Mouse (Mus musculus) embryonic facial prominence, embryonic 13.5 days (tissue): ENCODE measurements around the gene Ndrg3. TPM values are rescaled to one million over a fixed set of nuclear protein-coding genes. Genes with fewer than 3 reads are reported as not detected.

Experiments
- ATAC-seq: fragments of 200-750 bp; cut with Nextera tagmentation; 2 replicates; pipeline ENCODE4 v1.8.0; 2017; ENCODE audit warnings: low read depth; ENCODE audit not compliant: insufficient number of reproducible peaks, insufficient read depth, low FRiP score, low TSS enrichment
- H3K27ac ChIP-seq: fragments of 300-500 bp; sonication (generic); 2 replicates; pipeline ENCODE4 v1.5.1; 2015; ENCODE audit warnings: moderate library complexity, mild to moderate bottlenecking, inconsistent platforms
- H3K27me3 ChIP-seq: fragments of 300-500 bp; sonication (generic); 2 replicates; pipeline ENCODE4 v1.6.1; 2015; ENCODE audit warnings: mild to moderate bottlenecking, inconsistent platforms
- H3K36me3 ChIP-seq: fragments of 300-500 bp; sonication (generic); 2 replicates; pipeline ENCODE4 v1.6.1; 2015; ENCODE audit warnings: mild to moderate bottlenecking, inconsistent platforms
- H3K4me1 ChIP-seq: fragments of 300-500 bp; sonication (generic); 2 replicates; pipeline ENCODE4 v1.6.1; 2015; ENCODE audit warnings: inconsistent platforms
- H3K4me2 ChIP-seq: fragments of 300-500 bp; sonication (generic); 2 replicates; pipeline ENCODE4 v1.6.1; 2015; ENCODE audit warnings: moderate library complexity, mild to moderate bottlenecking, inconsistent platforms
- H3K4me3 ChIP-seq: fragments of 300-500 bp; sonication (generic); 2 replicates; pipeline ENCODE4 v1.5.1; 2015; ENCODE audit warnings: mild to moderate bottlenecking, inconsistent platforms
- H3K9ac ChIP-seq: fragments of 300-500 bp; sonication (generic); 2 replicates; pipeline ENCODE4 v1.6.1; 2015; ENCODE audit warnings: mild to moderate bottlenecking, inconsistent platforms
- H3K9me3 ChIP-seq: fragments of 300-500 bp; sonication (generic); 2 replicates; pipeline ENCODE4 v1.6.1; 2016; ENCODE audit warnings: inconsistent platforms
- WGBS: fragments of 180-500 bp; shearing (Covaris S2); methylation state at CpG from one replicate; pipeline ENCODE4 v1.1.7; 2015; ENCODE audit warnings: mixed read lengths; 5-methylcytosine and 5-hydroxymethylcytosine counted together
- polyA plus RNA-seq: library from polyadenylated mRNA; unstranded; fragments of >200 nt; fragmentation: Nextera tagmentation; extraction: Ambion mirVana; gene quantifications from 2 replicates; pipeline ENCODE4 v1.2.1, GENCODE M21; 2015

The Ndrg3 gene
- 51.0 and 55.6 TPM in 2 replicates for polyA plus RNA-seq

DNA sequence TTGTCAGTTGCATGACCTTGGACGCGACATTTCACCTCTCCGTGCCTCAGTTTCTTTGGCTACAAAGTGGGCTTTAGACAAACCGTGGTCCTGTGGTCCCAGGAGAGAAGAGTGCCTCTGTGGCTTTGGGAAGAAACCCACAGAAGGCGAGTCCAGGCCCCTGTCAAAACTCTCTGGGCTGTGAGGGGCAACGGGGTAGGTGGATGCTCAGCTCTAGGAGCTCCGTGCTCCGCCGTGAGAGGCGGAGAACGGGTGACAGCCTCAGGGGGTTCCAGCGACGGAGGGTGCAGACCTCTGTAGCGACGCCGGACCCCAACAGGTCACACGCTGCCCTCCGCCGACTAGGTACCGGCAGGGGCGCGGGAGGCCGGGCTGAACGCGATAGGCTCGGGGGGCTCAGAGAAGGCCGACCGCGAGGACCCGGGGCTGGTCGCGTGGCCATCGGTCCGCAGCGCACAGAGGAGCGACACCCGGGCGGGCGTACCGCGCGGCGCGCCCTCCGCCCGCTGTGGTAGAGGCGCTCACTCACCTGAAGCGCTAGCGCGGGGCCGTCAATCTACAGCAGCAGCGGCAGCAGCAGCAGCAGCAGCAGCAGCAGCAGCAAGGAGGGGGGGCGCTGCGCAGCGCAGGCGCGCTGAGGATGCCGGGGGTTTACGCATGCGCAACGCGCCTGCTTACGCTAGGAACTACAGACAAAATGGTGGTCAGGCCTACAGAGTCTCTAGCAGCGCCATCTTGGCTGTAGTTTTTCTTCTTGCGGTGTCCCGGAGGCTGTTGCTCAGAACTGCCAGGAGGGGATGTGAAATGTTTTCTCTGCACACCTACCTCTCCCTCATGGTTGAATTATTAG, at the start of gene Ndrg3:
Ndrg3 (minus strand) TSS at position 587 of the 850 bp plus-strand sequence.
- H3K9me3 ChIP-seq = no peaks in the 10 kb centered on the region
- H3K27ac ChIP-seq = peak within 1 kb of the TSS; percentile 60; the same call in 1 of the 2 replicates
- peak within 1 kb of the TSS; percentile 95 for H3K4me2 ChIP-seq
- peak; percentile 94 for ATAC-seq
- H3K4me3 ChIP-seq = peak within 1 kb of the TSS; percentile 95
- H3K36me3 ChIP-seq = peaks cover 28% of the 10 kb centered on the region
- under 1% methylated on average over 66 of the region's 66 CpGs for WGBS
- no peaks in the 10 kb centered on the region for H3K27me3 ChIP-seq
- H3K9ac ChIP-seq = peak within 1 kb of the TSS; percentile 92
- H3K4me1 ChIP-seq = peaks cover 13% of the 10 kb centered on the region

DNA sequence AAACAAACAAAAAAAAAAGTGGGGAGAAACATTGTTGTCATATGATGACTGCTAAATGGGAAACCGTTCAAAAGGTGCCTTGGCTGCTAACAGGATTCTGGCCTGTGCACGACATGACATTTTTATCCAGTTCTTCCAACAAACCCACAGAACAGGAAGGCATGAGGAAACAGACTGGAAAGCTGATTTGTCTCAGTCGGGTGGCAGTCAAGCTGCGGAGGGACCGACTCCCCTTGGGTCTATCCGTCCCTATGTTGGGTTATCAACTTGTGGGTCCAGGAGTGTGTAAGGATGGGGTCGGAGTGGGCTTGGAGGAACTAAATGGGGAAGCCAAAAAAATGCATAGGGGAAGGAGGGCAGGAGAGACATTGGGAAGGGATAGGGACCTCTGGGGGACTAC, 49.6 kb upstream of the Ndrg3 start:
- Histone ChIP-seq H3K36me3 (peaks cover 86% of the 10 kb centered on the region), H3K9ac (no peak overlapping the region), H3K27ac (no peak overlapping the region), H3K4me1 (peaks cover 9% of the 10 kb centered on the region), H3K27me3 (no peaks in the 10 kb centered on the region), H3K9me3 (no peaks in the 10 kb centered on the region), H3K4me2 (no peak overlapping the region), H3K4me3 (no peak overlapping the region)
- no peak for ATAC-seq
- 90% methylated on average over 7 of the region's 7 CpGs for WGBS

DNA sequence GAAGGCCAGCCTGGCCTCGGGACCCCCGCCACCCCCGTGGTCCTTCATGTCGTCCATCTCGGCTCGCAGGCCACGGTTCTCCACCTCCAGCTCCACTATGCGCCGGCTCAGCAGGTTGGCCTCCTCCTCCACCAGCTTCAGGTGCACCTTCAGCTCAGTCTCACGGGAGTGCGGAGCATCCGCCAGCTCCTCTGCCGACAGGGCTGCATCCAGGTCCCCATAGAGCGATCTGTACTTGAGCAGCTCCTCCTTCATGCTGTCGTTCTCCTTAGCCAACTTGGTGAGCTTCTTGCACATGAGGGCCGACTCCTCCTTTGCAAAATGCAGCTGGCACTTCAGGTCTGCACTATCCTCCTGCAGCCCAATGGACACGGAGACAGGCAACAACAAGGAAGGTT, 48.8 kb upstream of the Ndrg3 start:
- ATAC-seq = no peak; the same call in 1 of the 2 replicates
- H3K4me1 ChIP-seq = peaks cover 9% of the 10 kb centered on the region
- no peak overlapping the region for H3K9ac ChIP-seq
- H3K4me3 ChIP-seq = no peak overlapping the region
- no peak overlapping the region for H3K27ac ChIP-seq
- no peak overlapping the region for H3K4me2 ChIP-seq
- no peaks in the 10 kb centered on the region for H3K9me3 ChIP-seq
- H3K27me3 ChIP-seq = no peaks in the 10 kb centered on the region
- 83% methylated on average over 17 of the region's 17 CpGs for WGBS
- peaks cover 81% of the 10 kb centered on the region for H3K36me3 ChIP-seq

GRCm38 (mm10) chr2:157039900-157040648, 48.2 kb upstream of the Ndrg3 start:
- WGBS = 92% methylated on average over 50 of the region's 50 CpGs
- Histone ChIP-seq H3K4me3 (no peak overlapping the region), H3K4me1 (peaks cover 9% of the 10 kb centered on the region), H3K4me2 (no peak overlapping the region), H3K27me3 (no peaks in the 10 kb centered on the region), H3K27ac (no peak overlapping the region), H3K9me3 (no peaks in the 10 kb centered on the region), H3K9ac (no peak overlapping the region), H3K36me3 (peaks cover 81% of the 10 kb centered on the region)
- ATAC-seq = no peak

DNA sequence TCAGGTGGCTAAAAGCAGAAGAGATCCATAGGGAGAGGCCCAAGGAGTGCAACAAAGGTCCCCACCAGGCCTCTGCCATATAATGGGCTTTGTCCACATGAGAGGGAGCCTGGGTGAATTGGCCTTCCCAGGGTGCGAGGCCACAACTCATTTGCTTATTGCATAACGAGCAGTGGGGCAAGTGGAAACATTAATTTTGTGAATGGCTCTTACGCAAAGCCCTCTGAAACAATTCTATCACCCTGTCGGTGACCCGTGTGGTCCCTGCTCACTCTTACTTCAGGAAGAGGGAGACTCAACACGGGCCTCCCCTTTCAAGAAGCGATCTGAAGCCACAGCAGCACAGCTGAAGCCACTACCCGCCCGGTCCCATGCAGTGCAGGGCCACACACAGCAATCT, 45.4 kb upstream of the Ndrg3 start:
- no peaks in the 10 kb centered on the region for H3K9me3 ChIP-seq
- no peak overlapping the region for H3K4me3 ChIP-seq
- H3K9ac ChIP-seq = no peak overlapping the region
- ATAC-seq = no peak
- H3K27ac ChIP-seq = no peak overlapping the region
- no peaks in the 10 kb centered on the region for H3K27me3 ChIP-seq
- H3K36me3 ChIP-seq = peaks cover 86% of the 10 kb centered on the region
- no peaks in the 10 kb centered on the region for H3K4me1 ChIP-seq
- WGBS = 90% methylated on average over 9 of the region's 9 CpGs
- H3K4me2 ChIP-seq = no peak overlapping the region

- H3K27me3 ChIP-seq = no peaks in the 10 kb centered on the region
- peaks cover 85% of the 10 kb centered on the region for H3K36me3 ChIP-seq
- H3K4me3 ChIP-seq = no peak overlapping the region
- ATAC-seq = no peak
- H3K9me3 ChIP-seq = no peaks in the 10 kb centered on the region
- H3K27ac ChIP-seq = no peak overlapping the region
- whole genome bisulfite sequencing = 93% methylated on average over 8 of the region's 8 CpGs
- no peak overlapping the region for H3K9ac ChIP-seq
- no peaks in the 10 kb centered on the region for H3K4me1 ChIP-seq
- no peak overlapping the region for H3K4me2 ChIP-seq
Measured at GRCm38 (mm10) chr2:157036400-157036799, 44.5 kb upstream of the Ndrg3 start.

- no peak for ATAC-seq
- H3K36me3 ChIP-seq = peaks cover 85% of the 10 kb centered on the region
Measured at GRCm38 (mm10) chr2:157035371-157035770, 43.5 kb upstream of the Ndrg3 start.

GRCm38 (mm10) chr2:157030804-157031203, 38.9 kb upstream of the Ndrg3 start:
- Histone ChIP-seq H3K27me3 (no peaks in the 10 kb centered on the region), H3K4me3 (no peak overlapping the region), H3K4me2 (no peak overlapping the region), H3K9ac (no peak overlapping the region), H3K36me3 (peaks cover 91% of the 10 kb centered on the region), H3K9me3 (no peaks in the 10 kb centered on the region), H3K27ac (no peak overlapping the region), H3K4me1 (no peaks in the 10 kb centered on the region)
- no peak for ATAC-seq
- 45% methylated on average over 9 of the region's 9 CpGs for WGBS

More at GRCm38 (mm10) chr2:157035371-157035770, 43.5 kb upstream of the Ndrg3 start:
- no peak overlapping the region for H3K9ac ChIP-seq
- H3K4me2 ChIP-seq = no peak overlapping the region
- H3K4me1 ChIP-seq = no peaks in the 10 kb centered on the region
- 75% methylated on average over 7 of the region's 7 CpGs for WGBS
- H3K27me3 ChIP-seq = no peaks in the 10 kb centered on the region
- no peak overlapping the region for H3K27ac ChIP-seq
- H3K9me3 ChIP-seq = no peaks in the 10 kb centered on the region
- H3K4me3 ChIP-seq = no peak overlapping the region

DNA sequence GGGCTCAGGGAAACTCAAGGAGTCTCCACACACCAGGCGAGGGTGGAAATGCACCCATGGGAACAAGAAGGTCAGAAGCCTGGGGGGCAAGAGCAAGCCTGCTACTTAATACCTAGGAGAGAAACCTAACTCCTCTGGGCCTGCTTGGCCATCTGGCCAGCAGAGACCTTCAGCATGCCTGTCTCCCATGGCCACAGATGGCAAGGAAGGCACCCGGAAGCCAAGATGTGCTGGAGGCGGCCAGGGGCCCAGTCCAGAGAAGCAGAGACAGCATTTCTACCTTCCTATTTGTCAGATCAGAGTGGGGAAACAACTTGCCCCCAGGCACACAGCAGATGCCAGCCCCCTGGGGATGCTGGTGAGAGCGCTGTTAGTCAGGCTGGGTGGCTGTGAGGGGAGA, 36.4 kb upstream of the Ndrg3 start:
- WGBS = 89% methylated on average over 4 of the region's 4 CpGs
- Histone ChIP-seq H3K9me3 (peaks cover 7% of the 10 kb centered on the region; the same call in 1 of the 2 replicates), H3K4me3 (no peak overlapping the region), H3K27me3 (no peaks in the 10 kb centered on the region), H3K27ac (no peak overlapping the region), H3K36me3 (peaks cover 97% of the 10 kb centered on the region), H3K4me1 (no peaks in the 10 kb centered on the region), H3K4me2 (no peak overlapping the region), H3K9ac (no peak overlapping the region)
- ATAC-seq = no peak

DNA sequence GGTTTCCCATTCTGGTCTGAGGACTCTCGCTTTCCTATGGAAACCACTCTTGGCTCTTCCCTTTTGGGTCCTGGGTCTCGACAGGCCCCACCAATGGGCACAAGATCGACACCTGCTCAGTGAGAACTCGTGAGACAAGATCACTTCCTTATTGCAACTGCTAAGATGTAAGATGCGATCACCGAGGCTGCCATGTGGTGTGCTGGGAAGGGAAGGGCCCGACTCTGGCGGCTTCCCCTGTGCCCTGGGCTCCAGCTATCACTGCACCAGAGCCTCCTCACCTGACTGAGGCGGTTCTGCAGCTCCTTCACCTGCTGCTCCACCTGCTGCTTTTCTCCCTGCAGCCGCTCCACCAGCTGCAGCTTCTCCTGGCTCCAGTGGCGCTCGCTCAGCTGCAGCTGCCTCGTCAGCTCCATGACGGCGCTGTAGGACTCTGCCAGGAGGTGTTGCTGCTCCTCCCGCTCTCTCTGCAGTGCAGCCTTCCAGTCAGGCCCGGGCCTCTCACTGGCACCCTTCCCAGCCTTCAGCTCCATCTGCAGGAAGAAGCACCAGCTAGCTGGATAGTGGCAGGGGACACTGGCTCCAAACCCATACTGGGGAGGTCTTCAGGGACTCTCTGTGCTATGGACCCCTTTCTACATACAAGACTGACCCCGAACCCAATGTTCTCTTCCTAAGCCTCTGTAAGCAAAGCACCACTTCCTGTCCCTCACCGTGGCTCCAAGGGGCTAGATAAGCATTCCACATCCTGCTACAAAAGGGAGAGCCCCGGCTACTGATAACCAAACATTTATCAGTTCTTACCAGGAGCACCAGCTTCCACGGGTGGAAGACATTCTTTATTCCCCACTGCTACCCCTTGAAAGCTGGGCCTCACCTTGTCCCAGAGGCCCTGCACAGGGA, 35.5 kb upstream of the Ndrg3 start:
- H3K27me3 ChIP-seq = no peaks in the 10 kb centered on the region
- peaks cover 7% of the 10 kb centered on the region; the same call in 1 of the 2 replicates for H3K9me3 ChIP-seq
- no peak overlapping the region for H3K27ac ChIP-seq
- no peaks in the 10 kb centered on the region for H3K4me1 ChIP-seq
- no peak for ATAC-seq
- no peak overlapping the region for H3K4me2 ChIP-seq
- H3K36me3 ChIP-seq = peaks cover 97% of the 10 kb centered on the region
- 93% methylated on average over 21 of the region's 21 CpGs for WGBS
- no peak overlapping the region for H3K9ac ChIP-seq
- H3K4me3 ChIP-seq = no peak overlapping the region

GRCm38 (mm10) chr2:157021156-157021555, 29.3 kb upstream of the Ndrg3 start:
- Histone ChIP-seq H3K27ac (no peak overlapping the region), H3K27me3 (no peaks in the 10 kb centered on the region), H3K4me3 (no peak overlapping the region), H3K9ac (no peak overlapping the region), H3K4me2 (no peak overlapping the region), H3K4me1 (no peaks in the 10 kb centered on the region), H3K36me3 (peaks cover 100% of the 10 kb centered on the region), H3K9me3 (peaks cover 7% of the 10 kb centered on the region; the same call in 1 of the 2 replicates)
- 98% methylated on average over 16 of the region's 16 CpGs for WGBS
- ATAC-seq = no peak
